Mouse (Mus musculus) liver, adult 10 weeks (tissue): ENCODE data around the gene Stk26. TPM values are rescaled to one million over a fixed set of nuclear protein-coding genes. Genes with fewer than 3 reads are reported as not detected.

Experiments
- polyA plus RNA-seq: library from polyadenylated mRNA; stranded (reverse); fragments of 350-450 nt; fragmentation: Illumina TruSeq; extraction: RNeasy Lipid Tissue Mini Kit (QIAGEN cat#74804); gene quantifications from one replicate; pipeline ENCODE4 v1.2.3, GENCODE M21; 2014; ENCODE audit warnings: low read depth, low replicate concordance

The Stk26 gene
- 1.2 TPM for polyA plus RNA-seq

DNA sequence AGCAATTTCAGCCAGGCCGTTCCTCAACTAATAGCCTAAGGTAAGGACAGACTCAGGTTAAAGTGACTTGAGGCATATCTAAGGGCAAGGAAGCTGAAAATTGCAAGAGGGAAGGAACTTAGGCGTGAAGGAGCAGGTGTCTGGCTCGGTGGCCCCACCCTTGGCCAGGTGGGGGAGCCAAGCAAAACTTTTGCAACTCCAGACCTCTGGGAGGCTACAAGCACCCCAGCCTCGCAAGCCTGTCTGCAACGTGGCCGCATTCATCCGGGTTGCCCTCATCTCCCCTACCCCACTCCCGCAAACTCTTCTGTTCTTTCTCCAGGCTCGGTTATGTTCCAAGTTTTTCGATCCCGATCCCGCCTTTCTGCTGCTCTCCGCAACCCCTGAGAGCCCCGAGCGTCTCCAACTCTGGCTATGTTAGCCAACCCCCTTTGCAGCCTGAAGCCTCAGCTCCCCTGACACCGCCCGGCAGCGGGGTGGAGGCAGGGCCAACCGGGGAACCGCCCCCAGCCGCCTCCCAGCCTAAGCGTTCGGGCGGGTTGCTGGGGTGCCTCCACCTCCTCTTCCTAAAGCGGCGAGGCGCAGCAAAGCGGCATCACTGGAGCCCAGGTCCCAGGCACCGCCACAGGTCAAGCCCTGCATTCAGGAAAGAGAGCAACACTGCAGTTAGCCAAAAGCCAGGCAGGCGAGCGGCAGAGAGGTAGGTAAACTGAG, at the start of gene Stk26:
Gene Stk26 (plus strand): TSS at position 201 of the 714 bp plus-strand sequence.

DNA sequence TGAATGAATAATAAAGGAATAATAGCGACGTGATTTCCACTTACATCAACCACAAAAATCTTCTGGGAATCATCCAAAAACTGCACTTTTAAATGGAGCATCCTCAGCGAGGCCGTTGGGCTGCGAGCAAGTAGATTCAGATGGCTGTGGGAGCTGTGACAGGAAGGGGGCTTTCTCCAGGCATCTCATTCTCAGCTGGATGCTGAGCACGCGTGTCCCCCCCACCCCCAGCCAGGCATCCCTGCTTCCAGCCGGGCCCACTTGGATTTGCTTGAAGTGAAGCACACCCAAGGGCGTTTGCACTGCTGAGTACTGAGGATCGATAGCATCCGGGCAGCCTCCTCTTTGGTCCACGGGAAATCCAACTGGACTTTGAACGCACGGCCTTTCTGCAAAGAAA, 101.8 kb downstream of the Stk26 start, which contains the start of gene Frmd7:
Gene Frmd7 (minus strand): TSS at position 101 of the 400 bp plus-strand sequence.

Other genes with a start within 250 kb of the Stk26 start
- not detected for gene Frmd7, start 101.7 kb downstream of the Stk26 start, polyA plus RNA-seq
- gene Rap2c, start 177.0 kb downstream of the Stk26 start, polyA plus RNA-seq: 71.3 TPM